In the genomic region with DNA sequence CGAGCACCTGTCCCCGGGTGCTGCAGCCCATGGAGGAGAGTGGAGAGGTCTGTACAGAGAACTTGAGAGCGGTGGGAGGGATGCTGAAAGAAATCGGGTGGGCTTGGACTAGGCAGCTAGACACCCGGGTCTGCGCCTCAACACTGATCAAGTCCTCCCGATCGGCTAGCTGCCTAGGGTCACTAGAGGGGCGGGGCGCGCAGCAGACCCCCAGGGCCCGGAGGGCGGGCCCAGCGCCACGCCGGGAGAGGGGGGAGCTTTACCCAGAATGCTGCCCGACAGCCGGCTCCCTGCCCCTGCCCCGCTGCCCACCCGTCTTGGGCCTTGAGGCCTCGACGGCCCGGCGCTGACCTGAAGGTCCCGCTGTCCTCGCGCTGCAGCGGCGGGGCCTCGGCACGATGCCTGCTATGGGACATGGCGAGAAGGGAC, we compare ENCODE assay signal across 8 mouse cellular contexts. TPM values are rescaled to one million over a fixed set of nuclear protein-coding genes. Genes with fewer than 3 reads are reported as not detected.
DNase-seq lines count a peak whose midpoint lies in the region; ATAC-seq and TF ChIP-seq lines count a peak whose summit lies in the region.

No protein-coding gene starts in this region.

- no peaks in the 10 kb centered on the region for H3K79me2 ChIP-seq in CH12.LX (replicated peaks; ENCODE audit: control insufficient read depth, extremely low read depth, insufficient read depth, poor library complexity, severe bottlenecking)

- TF ChIP-seq CTCF in CH12.LX (conservative IDR thresholded peaks at IDR 0.05 in 1 of 2, IDR thresholded peaks at IDR 0.05 in 1 of 2; ENCODE audit: low read depth in 2 of 2, low read length in 2 of 2), result no peak
- no peak for TF ChIP-seq CTCF in intestine, postnatal 0 days (IDR thresholded peaks at IDR 0.05; ENCODE audit: low read depth)

- TF ChIP-seq RAD21 in CH12.LX (IDR thresholded peaks at IDR 0.05; ENCODE audit: low read depth, low read length), result no peak

- peaks cover 14% of the 10 kb centered on the region for H3K4me1 ChIP-seq in heart, embryonic 15.5 days (replicated peaks)
- peaks cover 4 to 7% of the 10 kb centered on the region in 2 experiments; a peak in 3 of 4 replicates for H3K4me1 ChIP-seq in CH12.LX (ENCODE audit: control insufficient read depth in 1 of 2, insufficient read depth in 2 of 2)
- peaks cover 9% of the 10 kb centered on the region; the same call in 1 of the 2 replicates for H3K4me1 ChIP-seq in embryonic facial prominence, embryonic 12.5 days
- H3K4me1 ChIP-seq in intestine, postnatal 0 days (replicated peaks; ENCODE audit: control insufficient read depth, insufficient read depth, low read length), result peaks cover 3% of the 10 kb centered on the region
- peaks cover 14% of the 10 kb centered on the region for H3K4me1 ChIP-seq in midbrain, embryonic 16.5 days (ENCODE audit: control insufficient read depth, insufficient read depth, low read length)

- no peak for TF ChIP-seq POLR2A in CH12.LX (IDR thresholded peaks at IDR 0.05; ENCODE audit: low read depth, low read length)

- DNase-seq in heart, postnatal 25 days (ENCODE audit: low spot score), result no peak
- DNase-seq in CH12.LX (ENCODE audit: extremely low read depth), result no peak
- DNase-seq in ovary, postnatal 14 days (ENCODE audit: low spot score), result no peak
- no peak for DNase-seq in urinary bladder, adult 18-20 months (ENCODE audit: low spot score in 2 of 2)

- peak overlapping the region; percentile 87 for H3K27ac ChIP-seq in heart, embryonic 15.5 days
- H3K27ac ChIP-seq in CH12.LX (ENCODE audit: insufficient read depth, low read depth), result no peak overlapping the region
- H3K27ac ChIP-seq in embryonic facial prominence, embryonic 12.5 days, result peak overlapping the region; percentile 91
- H3K27ac ChIP-seq in intestine, postnatal 0 days (ENCODE audit: low read depth, low read length), result peak overlapping the region; percentile 77
- peak overlapping the region; percentile 88 for H3K27ac ChIP-seq in midbrain, embryonic 16.5 days (ENCODE audit: low read length)

- H3K27me3 ChIP-seq in heart, embryonic 15.5 days, result no peaks in the 10 kb centered on the region
- no peaks in the 10 kb centered on the region for H3K27me3 ChIP-seq in CH12.LX (replicated peaks)
- no peaks in the 10 kb centered on the region for H3K27me3 ChIP-seq in embryonic facial prominence, embryonic 12.5 days
- no peaks in the 10 kb centered on the region for H3K27me3 ChIP-seq in intestine, postnatal 0 days (replicated peaks; ENCODE audit: control insufficient read depth, insufficient read depth, low read length)
- H3K27me3 ChIP-seq in midbrain, embryonic 16.5 days (ENCODE audit: control insufficient read depth, insufficient read depth, low read depth, low read length), result no peaks in the 10 kb centered on the region

- intact Hi-C loops in heart, postnatal 25 days (cut with DNase I), result no loop called here

- ATAC-seq in heart, embryonic 15.5 days (replicated peaks; ENCODE audit: insufficient number of reproducible peaks, insufficient read depth, low FRiP score, low read depth), result peak; percentile 47
- ATAC-seq in embryonic facial prominence, embryonic 12.5 days (ENCODE audit: insufficient number of reproducible peaks, insufficient read depth, low FRiP score, low TSS enrichment), result peak; percentile 70
- ATAC-seq in intestine, postnatal 0 days, result peak; percentile 42
- ATAC-seq in midbrain, embryonic 16.5 days, result peak; percentile 70

- H3K9me3 ChIP-seq in heart, embryonic 15.5 days (replicated peaks), result no peaks in the 10 kb centered on the region
- H3K9me3 ChIP-seq in CH12.LX (replicated peaks; ENCODE audit: low read length), result no peaks in the 10 kb centered on the region
- no peaks in the 10 kb centered on the region for H3K9me3 ChIP-seq in embryonic facial prominence, embryonic 12.5 days
- no peaks in the 10 kb centered on the region for H3K9me3 ChIP-seq in intestine, postnatal 0 days (ENCODE audit: control insufficient read depth)
- H3K9me3 ChIP-seq in midbrain, embryonic 16.5 days (replicated peaks; ENCODE audit: control insufficient read depth, low read length, poor library complexity, severe bottlenecking), result no peaks in the 10 kb centered on the region

- H3K36me3 ChIP-seq in heart, embryonic 15.5 days, result peaks cover 5% of the 10 kb centered on the region
- H3K36me3 ChIP-seq in CH12.LX (replicated peaks in 1 of 2; ENCODE audit: control insufficient read depth in 1 of 2, insufficient read depth in 1 of 2, low read length in 1 of 2), result no peaks in the 10 kb centered on the region
- H3K36me3 ChIP-seq in embryonic facial prominence, embryonic 12.5 days, result peaks cover 9% of the 10 kb centered on the region; the same call in 1 of the 2 replicates
- H3K36me3 ChIP-seq in intestine, postnatal 0 days (ENCODE audit: control insufficient read depth, insufficient read depth), result peaks cover 2% of the 10 kb centered on the region; the same call in 1 of the 2 replicates
- peaks cover 4% of the 10 kb centered on the region; the same call in 1 of the 2 replicates for H3K36me3 ChIP-seq in midbrain, embryonic 16.5 days (ENCODE audit: control insufficient read depth, insufficient read depth, low read length)

- H3K9ac ChIP-seq in heart, embryonic 15.5 days, result peak overlapping the region; percentile 90
- peak overlapping the region; percentile 10; the same call in 1 of the 2 replicates for H3K9ac ChIP-seq in CH12.LX (ENCODE audit: insufficient read depth, low read depth)
- H3K9ac ChIP-seq in embryonic facial prominence, embryonic 12.5 days, result peak overlapping the region; percentile 90
- H3K9ac ChIP-seq in intestine, postnatal 0 days (ENCODE audit: low read depth, low read length), result peak overlapping the region; percentile 58
- H3K9ac ChIP-seq in midbrain, embryonic 16.5 days (ENCODE audit: low read depth, low read length), result peak overlapping the region; percentile 83

- WGBS in heart, embryonic 15.5 days, result under 1% methylated on average over 29 of the region's 32 CpGs
- WGBS in embryonic facial prominence, embryonic 12.5 days, result under 1% methylated on average over 32 of the region's 32 CpGs
- under 1% methylated on average over 28 of the region's 32 CpGs for WGBS in intestine, postnatal 0 days
- WGBS in midbrain, embryonic 16.5 days, result 0% methylated on average over 24 of the region's 32 CpGs

- dilution Hi-C loops in CH12.LX (cut with MboI; ENCODE audit: extremely low pct_ligation_motif_present, extremely low pct_unique_long_range_greater_than_20kb, low sequenced_read_pairs), result no loop called here

- peak overlapping the region; percentile 94 for H3K4me2 ChIP-seq in heart, embryonic 15.5 days
- peak overlapping the region; percentile 84 for H3K4me2 ChIP-seq in CH12.LX (ENCODE audit: insufficient read depth, low read depth, poor library complexity, severe bottlenecking)
- peak overlapping the region; percentile 78 for H3K4me2 ChIP-seq in embryonic facial prominence, embryonic 12.5 days (replicated peaks)
- peak overlapping the region; percentile 95 for H3K4me2 ChIP-seq in intestine, postnatal 0 days (replicated peaks; ENCODE audit: low read depth)
- H3K4me2 ChIP-seq in midbrain, embryonic 16.5 days (ENCODE audit: low read length), result peak overlapping the region; percentile 74

- in situ Hi-C loops in CH12.LX (cut with MboI; ENCODE audit: low pct_ligation_motif_present, low pct_unique_long_range_greater_than_20kb, low sequenced_read_pairs), result no loop called here

- H3K4me3 ChIP-seq in heart, embryonic 15.5 days, result peak overlapping the region; percentile 85
- peak overlapping the region; percentile 54 to 86 (median 68) for H3K4me3 ChIP-seq in CH12.LX (replicated peaks in 1 of 3; ENCODE audit: low read depth in 2 of 3, low read length in 2 of 3, poor library complexity in 1 of 3)
- H3K4me3 ChIP-seq in embryonic facial prominence, embryonic 12.5 days, result peak overlapping the region; percentile 82
- peak overlapping the region; percentile 80 for H3K4me3 ChIP-seq in intestine, postnatal 0 days (ENCODE audit: low read depth, low read length)
- peak overlapping the region; percentile 73 for H3K4me3 ChIP-seq in midbrain, embryonic 16.5 days (ENCODE audit: low read depth, low read length)

- TF ChIP-seq EP300 in CH12.LX (IDR thresholded peaks at IDR 0.05; ENCODE audit: low read length), result no peak

RNA-seq across cellular contexts. Expression of gene Prkra, which starts 0.4 kb away (rescaled TPM):
- polyA plus RNA-seq in heart, embryonic 15.5 days (2015; fragmentation: Nextera tagmentation; extraction: Ambion mirVana), result 32.1 and 32.5 TPM in 2 replicates
- total RNA-seq in heart, postnatal 25 days (2021), result 10 to 100 TPM; 13.3 to 15.2 TPM
- total RNA-seq in CH12.LX (2012; rRNA removed) (5.6 and 8.4 TPM in 2 replicates), CH12.LX (2014; rRNA removed) (13.5 and 13.7 TPM in 2 replicates)
- 6.8 and 7.0 TPM in 2 replicates for polyA plus RNA-seq in CH12.LX (2012; ENCODE audit: insufficient read length, low read depth)
- polyA plus RNA-seq in embryonic facial prominence, embryonic 12.5 days (2016; fragmentation: Nextera tagmentation; extraction: Ambion mirVana), result 78.8 and 82.4 TPM in 2 replicates
- 20.0 and 20.3 TPM in 2 replicates for polyA plus RNA-seq in intestine, postnatal 0 days (2015; fragmentation: Nextera tagmentation; extraction: Ambion mirVana)
- 114 and 119 TPM in 2 replicates for polyA plus RNA-seq in midbrain, embryonic 16.5 days (2015; fragmentation: Nextera tagmentation; extraction: Ambion mirVana)

RNA-seq across cellular contexts. Expression of gene Pjvk, which starts 0.8 kb away (rescaled TPM):
- polyA plus RNA-seq in heart, embryonic 15.5 days (2015; fragmentation: Nextera tagmentation; extraction: Ambion mirVana), result not detected in 2 replicates
- not detected for total RNA-seq in heart, postnatal 25 days (2021)
- total RNA-seq in CH12.LX (2012; rRNA removed) (not detected in 2 replicates), CH12.LX (2014; rRNA removed) (not detected in 2 replicates)
- not detected in 2 replicates for polyA plus RNA-seq in CH12.LX (2012; ENCODE audit: insufficient read length, low read depth)
- 0.56 and 0.61 TPM in 2 replicates for polyA plus RNA-seq in embryonic facial prominence, embryonic 12.5 days (2016; fragmentation: Nextera tagmentation; extraction: Ambion mirVana)
- 0.12 and 0.31 TPM in 2 replicates for polyA plus RNA-seq in intestine, postnatal 0 days (2015; fragmentation: Nextera tagmentation; extraction: Ambion mirVana)
- 0.51 and 0.94 TPM in 2 replicates for polyA plus RNA-seq in midbrain, embryonic 16.5 days (2015; fragmentation: Nextera tagmentation; extraction: Ambion mirVana)

RNA-seq across cellular contexts. Expression of gene Fkbp7, which starts 25.5 kb away (rescaled TPM):
- 63.4 and 66.1 TPM in 2 replicates for polyA plus RNA-seq in heart, embryonic 15.5 days (2015; fragmentation: Nextera tagmentation; extraction: Ambion mirVana)
- 10 to 100 TPM; 19.7 to 21.2 TPM for total RNA-seq in heart, postnatal 25 days (2021)
- 1.3 and 1.5 TPM in 2 replicates for total RNA-seq in CH12.LX (2012; rRNA removed)
- 1.7 and 2.4 TPM in 2 replicates for total RNA-seq in CH12.LX (2014; rRNA removed)
- 1.5 and 1.9 TPM in 2 replicates for polyA plus RNA-seq in CH12.LX (2012; ENCODE audit: insufficient read length, low read depth)
- 65.6 and 68.4 TPM in 2 replicates for polyA plus RNA-seq in embryonic facial prominence, embryonic 12.5 days (2016; fragmentation: Nextera tagmentation; extraction: Ambion mirVana)
- polyA plus RNA-seq in intestine, postnatal 0 days (2015; fragmentation: Nextera tagmentation; extraction: Ambion mirVana), result 30.0 and 30.8 TPM in 2 replicates
- 8.6 and 11.8 TPM in 2 replicates for polyA plus RNA-seq in midbrain, embryonic 16.5 days (2015; fragmentation: Nextera tagmentation; extraction: Ambion mirVana)

RNA-seq across cellular contexts. Expression of gene Plekha3, which starts 27.6 kb away (rescaled TPM):
- 8.7 and 9.2 TPM in 2 replicates for polyA plus RNA-seq in heart, embryonic 15.5 days (2015; fragmentation: Nextera tagmentation; extraction: Ambion mirVana)
- 10 to 100 TPM; 17.8 to 20.7 TPM for total RNA-seq in heart, postnatal 25 days (2021)
- total RNA-seq in CH12.LX (2012; rRNA removed), result 12.1 and 16.9 TPM in 2 replicates
- 38.6 and 43.8 TPM in 2 replicates for total RNA-seq in CH12.LX (2014; rRNA removed)
- polyA plus RNA-seq in CH12.LX (2012; ENCODE audit: insufficient read length, low read depth), result 28.4 and 30.0 TPM in 2 replicates
- 15.2 and 15.8 TPM in 2 replicates for polyA plus RNA-seq in embryonic facial prominence, embryonic 12.5 days (2016; fragmentation: Nextera tagmentation; extraction: Ambion mirVana)
- 8.3 and 8.5 TPM in 2 replicates for polyA plus RNA-seq in intestine, postnatal 0 days (2015; fragmentation: Nextera tagmentation; extraction: Ambion mirVana)
- polyA plus RNA-seq in midbrain, embryonic 16.5 days (2015; fragmentation: Nextera tagmentation; extraction: Ambion mirVana), result 5.5 and 6.8 TPM in 2 replicates

Comparison
In these comparisons a context has a peak if more than half of its experiments do, and no peak if none do; other contexts are left out.
1. H3K9ac ChIP-seq: peak in every context shown above with its lines; median percentile 90 in heart, embryonic 15.5 days; 90 in embryonic facial prominence, embryonic 12.5 days; 83 in midbrain, embryonic 16.5 days; 58 in intestine, postnatal 0 days; 10 in CH12.LX.